Mouse (Mus musculus): ENCODE data around the gene Ccdc47. TPM values are rescaled to one million over a fixed set of nuclear protein-coding genes. Genes with fewer than 3 reads are reported as not detected.

Ccdc47 gene
- polyA plus RNA-seq, 1 experiment from 2014 or later, result 81.1 TPM

GRCm38 (mm10) chr11:106157154-106157553 lies 59.0 kb downstream of the Ccdc47 start:
- Histone ChIP-seq H3K4me1 (replicated peaks; ENCODE audit: insufficient read depth, low read length) (peaks cover 14% of the 10 kb centered on the region; the same call in 1 of the 2 replicates), H3K9me3 (replicated peaks; ENCODE audit: low read length) (no peaks in the 10 kb centered on the region), H3K4me2 (ENCODE audit: low read length) (no peak overlapping the region), H3K4me3 (replicated peaks; ENCODE audit: low read depth, low read length) (no peak overlapping the region), H3K27me3 (ENCODE audit: insufficient read depth, low read length) (no peaks in the 10 kb centered on the region), H3K36me3 (ENCODE audit: insufficient read depth, low read length) (peaks cover 23% of the 10 kb centered on the region), H3K27ac (no peak overlapping the region), H3K9ac (ENCODE audit: low read depth, low read length) (no peak overlapping the region)
- DNase-seq (ENCODE audit: low spot score) (no peak), ATAC-seq (replicated peaks; ENCODE audit: low FRiP score, low read depth) (no peak)
- 76% methylated on average over 7 of the region's 7 CpGs for WGBS
- TF ChIP-seq CTCF (IDR thresholded peaks at IDR 0.05; ENCODE audit: low read depth), result no peak

- no peak overlapping the region for H3K9ac ChIP-seq (ENCODE audit: low read depth, low read length)
- H3K27ac ChIP-seq, result no peak overlapping the region
- H3K27me3 ChIP-seq (ENCODE audit: insufficient read depth, low read length), result no peaks in the 10 kb centered on the region
- no peak for DNase-seq (ENCODE audit: low spot score)
- no peak for ATAC-seq (replicated peaks; ENCODE audit: low FRiP score, low read depth)
- WGBS, result 86% methylated on average over 1 of the region's 1 CpGs
- no peaks in the 10 kb centered on the region for H3K9me3 ChIP-seq (replicated peaks; ENCODE audit: low read length)
- peaks cover 12% of the 10 kb centered on the region; the same call in 1 of the 2 replicates for H3K4me1 ChIP-seq (replicated peaks; ENCODE audit: insufficient read depth, low read length)
- no peak for TF ChIP-seq CTCF (IDR thresholded peaks at IDR 0.05; ENCODE audit: low read depth)
- peaks cover 31% of the 10 kb centered on the region for H3K36me3 ChIP-seq (ENCODE audit: insufficient read depth, low read length)
- no peak overlapping the region for H3K4me3 ChIP-seq (replicated peaks; ENCODE audit: low read depth, low read length)
- H3K4me2 ChIP-seq (ENCODE audit: low read length), result no peak overlapping the region
Measured at GRCm38 (mm10) chr11:106156257-106156656, 59.9 kb downstream of the Ccdc47 start.

DNA sequence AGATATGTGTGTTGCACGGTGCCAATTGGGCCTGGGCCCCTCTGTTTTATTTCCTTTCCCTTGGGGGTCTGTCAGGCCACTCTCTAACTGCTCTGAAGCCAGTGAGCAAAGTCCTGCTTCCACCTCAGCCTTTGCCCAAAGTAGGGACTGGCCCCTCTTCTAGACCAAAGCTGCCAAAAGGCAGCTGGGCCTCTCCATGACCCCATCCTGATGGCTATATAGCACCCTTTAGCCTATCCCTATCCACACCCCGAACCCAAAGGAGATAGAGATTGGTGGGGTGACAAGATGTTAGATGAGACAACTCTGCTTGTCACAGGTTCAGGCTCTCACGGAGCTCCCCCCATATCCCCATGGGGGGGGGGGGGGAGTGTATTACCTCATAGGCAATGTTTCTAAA lies 60.4 kb downstream of the Ccdc47 start:
- Histone ChIP-seq H3K4me2 (ENCODE audit: low read length) (no peak overlapping the region), H3K9ac (ENCODE audit: low read depth, low read length) (no peak overlapping the region), H3K9me3 (replicated peaks; ENCODE audit: low read length) (no peaks in the 10 kb centered on the region), H3K27ac (no peak overlapping the region), H3K36me3 (ENCODE audit: insufficient read depth, low read length) (peaks cover 35% of the 10 kb centered on the region), H3K4me1 (replicated peaks; ENCODE audit: insufficient read depth, low read length) (peaks cover 8% of the 10 kb centered on the region; the same call in 1 of the 2 replicates), H3K4me3 (replicated peaks; ENCODE audit: low read depth, low read length) (no peak overlapping the region), H3K27me3 (ENCODE audit: insufficient read depth, low read length) (no peaks in the 10 kb centered on the region)
- ATAC-seq (replicated peaks; ENCODE audit: low FRiP score, low read depth), result no peak
- TF ChIP-seq CTCF (IDR thresholded peaks at IDR 0.05; ENCODE audit: low read depth), result no peak
- WGBS, result 44% methylated on average over 3 of the region's 3 CpGs
- no peak for DNase-seq (ENCODE audit: low spot score)

DNA sequence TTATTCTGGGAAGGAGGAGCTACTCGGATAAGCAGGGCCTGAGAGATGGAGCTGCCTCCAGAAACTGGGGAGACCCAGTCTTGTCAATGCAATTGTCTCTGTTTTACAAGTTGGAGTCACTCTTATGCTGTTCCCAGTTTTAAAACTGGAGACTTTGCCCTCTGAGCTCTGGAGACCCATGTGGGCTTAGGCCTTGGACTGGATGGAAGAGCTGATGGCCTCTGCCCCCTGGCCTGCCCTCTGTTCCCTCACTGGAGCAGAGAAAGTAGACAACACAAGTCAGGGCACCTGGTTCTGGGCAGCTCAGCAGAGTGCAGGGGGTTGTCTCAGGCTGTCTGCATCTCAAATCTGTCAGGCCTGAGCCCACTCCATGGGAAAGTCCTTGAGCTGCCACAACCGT lies 61.4 kb downstream of the Ccdc47 start:
- H3K4me1 ChIP-seq (replicated peaks; ENCODE audit: insufficient read depth, low read length), result peaks cover 8% of the 10 kb centered on the region; the same call in 1 of the 2 replicates
- H3K27me3 ChIP-seq (ENCODE audit: insufficient read depth, low read length), result no peaks in the 10 kb centered on the region
- H3K27ac ChIP-seq, result no peak overlapping the region
- no peak overlapping the region for H3K9ac ChIP-seq (ENCODE audit: low read depth, low read length)
- H3K36me3 ChIP-seq (ENCODE audit: insufficient read depth, low read length), result peaks cover 44% of the 10 kb centered on the region
- no peak for ATAC-seq (replicated peaks; ENCODE audit: low FRiP score, low read depth)
- TF ChIP-seq CTCF (IDR thresholded peaks at IDR 0.05; ENCODE audit: low read depth), result no peak
- no peak for DNase-seq (ENCODE audit: low spot score)
- no peaks in the 10 kb centered on the region for H3K9me3 ChIP-seq (replicated peaks; ENCODE audit: low read length)
- H3K4me2 ChIP-seq (ENCODE audit: low read length), result no peak overlapping the region
- WGBS, result 61% methylated on average over 2 of the region's 2 CpGs
- H3K4me3 ChIP-seq (replicated peaks; ENCODE audit: low read depth, low read length), result no peak overlapping the region

DNA sequence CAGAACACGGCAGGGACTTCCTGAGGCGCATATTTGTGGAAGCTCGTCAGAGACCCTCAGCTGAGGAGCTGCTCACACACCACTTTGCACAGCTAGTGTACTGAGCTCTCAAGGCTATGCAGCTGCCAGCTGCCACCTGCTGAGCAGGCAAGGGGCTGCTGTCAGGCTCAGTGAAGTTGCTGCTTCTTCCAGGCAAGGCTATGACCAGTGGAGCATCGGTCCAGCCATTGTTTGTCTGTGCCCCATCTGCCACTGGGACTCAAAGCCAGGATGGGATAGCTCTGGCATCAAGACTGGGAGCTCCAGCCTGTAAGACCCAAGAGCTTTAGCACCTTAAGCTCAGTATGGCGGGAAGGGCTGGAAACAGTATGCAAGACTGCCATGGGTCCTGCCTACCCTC lies 62.1 kb downstream of the Ccdc47 start:
- no peak for TF ChIP-seq CTCF (IDR thresholded peaks at IDR 0.05; ENCODE audit: low read depth)
- no peak for DNase-seq (ENCODE audit: low spot score)
- Histone ChIP-seq H3K9me3 (replicated peaks; ENCODE audit: low read length) (no peaks in the 10 kb centered on the region), H3K27ac (no peak overlapping the region), H3K4me1 (replicated peaks; ENCODE audit: insufficient read depth, low read length) (peaks cover 7% of the 10 kb centered on the region; the same call in 1 of the 2 replicates), H3K4me3 (replicated peaks; ENCODE audit: low read depth, low read length) (no peak overlapping the region), H3K9ac (ENCODE audit: low read depth, low read length) (no peak overlapping the region), H3K4me2 (ENCODE audit: low read length) (no peak overlapping the region), H3K27me3 (ENCODE audit: insufficient read depth, low read length) (no peaks in the 10 kb centered on the region), H3K36me3 (ENCODE audit: insufficient read depth, low read length) (peaks cover 51% of the 10 kb centered on the region)
- WGBS, result 81% methylated on average over 5 of the region's 5 CpGs
- no peak for ATAC-seq (replicated peaks; ENCODE audit: low FRiP score, low read depth)

- Histone ChIP-seq H3K27me3 (ENCODE audit: insufficient read depth, low read length) (no peaks in the 10 kb centered on the region), H3K9ac (ENCODE audit: low read depth, low read length) (no peak overlapping the region), H3K4me2 (ENCODE audit: low read length) (no peak overlapping the region), H3K27ac (no peak overlapping the region), H3K4me1 (replicated peaks; ENCODE audit: insufficient read depth, low read length) (no peaks in the 10 kb centered on the region), H3K9me3 (replicated peaks; ENCODE audit: low read length) (no peaks in the 10 kb centered on the region), H3K4me3 (replicated peaks; ENCODE audit: low read depth, low read length) (no peak overlapping the region), H3K36me3 (ENCODE audit: insufficient read depth, low read length) (peaks cover 66% of the 10 kb centered on the region)
- DNase-seq (ENCODE audit: low spot score), result no peak
- 78% methylated on average over 8 of the region's 8 CpGs for WGBS
- TF ChIP-seq CTCF (IDR thresholded peaks at IDR 0.05; ENCODE audit: low read depth), result no peak
- no peak for ATAC-seq (replicated peaks; ENCODE audit: low FRiP score, low read depth)
Measured at GRCm38 (mm10) chr11:106152132-106152531, 64.0 kb downstream of the Ccdc47 start.

DNA sequence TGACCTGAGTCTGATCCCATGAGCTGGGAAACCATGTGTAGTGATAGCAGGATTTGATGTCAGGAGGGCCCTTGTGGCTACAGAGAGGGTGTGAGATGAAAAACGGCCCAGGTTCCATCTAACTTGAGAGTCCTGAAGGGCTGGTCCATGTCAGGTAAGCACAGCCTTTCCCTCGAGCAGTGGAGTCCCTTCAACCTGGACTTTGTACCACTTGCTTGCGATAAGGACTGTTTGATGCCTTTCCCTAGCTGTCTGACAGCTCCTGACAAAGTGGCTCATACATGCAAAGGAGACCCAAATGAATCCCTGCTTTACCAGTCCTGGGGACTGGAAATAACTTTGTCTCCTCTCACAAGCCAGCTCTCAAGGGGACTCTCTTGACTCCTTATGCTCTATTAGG lies 64.9 kb downstream of the Ccdc47 start:
- ATAC-seq (replicated peaks; ENCODE audit: low FRiP score, low read depth), result no peak
- Histone ChIP-seq H3K4me1 (replicated peaks; ENCODE audit: insufficient read depth, low read length) (no peaks in the 10 kb centered on the region), H3K27me3 (ENCODE audit: insufficient read depth, low read length) (no peaks in the 10 kb centered on the region), H3K9me3 (replicated peaks; ENCODE audit: low read length) (no peaks in the 10 kb centered on the region), H3K36me3 (ENCODE audit: insufficient read depth, low read length) (peaks cover 66% of the 10 kb centered on the region), H3K9ac (ENCODE audit: low read depth, low read length) (no peak overlapping the region), H3K27ac (no peak overlapping the region), H3K4me2 (ENCODE audit: low read length) (no peak overlapping the region), H3K4me3 (replicated peaks; ENCODE audit: low read depth, low read length) (no peak overlapping the region)
- DNase-seq (ENCODE audit: low spot score), result no peak
- WGBS, result 88% methylated on average over 3 of the region's 3 CpGs
- no peak for TF ChIP-seq CTCF (IDR thresholded peaks at IDR 0.05; ENCODE audit: low read depth)

Other genes starting within 250 kb of the Ccdc47 start
- gene Ace, start 248.4 kb downstream of the Ccdc47 start, polyA plus RNA-seq (2015; fragmentation: Nextera tagmentation; extraction: Ambion mirVana), result 24.4 and 26.0 TPM in 2 replicates
- gene Ace3, start 221.7 kb downstream of the Ccdc47 start, polyA plus RNA-seq (2015; fragmentation: Nextera tagmentation; extraction: Ambion mirVana), result 0.06 TPM in 1 of 2 replicates, not detected in the other
- 0.05 and 0.10 TPM in 2 replicates for gene Kcnh6, start 208.2 kb downstream of the Ccdc47 start, polyA plus RNA-seq (2015; fragmentation: Nextera tagmentation; extraction: Ambion mirVana)
- gene Dcaf7, start 179.5 kb downstream of the Ccdc47 start, polyA plus RNA-seq (2015; fragmentation: Nextera tagmentation; extraction: Ambion mirVana), result 41.0 and 43.1 TPM in 2 replicates
- 10.5 and 10.8 TPM in 2 replicates for gene Taco1, start 150.3 kb downstream of the Ccdc47 start, polyA plus RNA-seq (2015; fragmentation: Nextera tagmentation; extraction: Ambion mirVana)
- 20.0 and 20.5 TPM in 2 replicates for gene Map3k3, start 131.7 kb downstream of the Ccdc47 start, polyA plus RNA-seq (2015; fragmentation: Nextera tagmentation; extraction: Ambion mirVana)
- not detected in 2 replicates for gene Gm10840, start 55.5 kb downstream of the Ccdc47 start, polyA plus RNA-seq (2015; fragmentation: Nextera tagmentation; extraction: Ambion mirVana)
- 132 and 140 TPM in 2 replicates for gene Limd2, start 55.5 kb downstream of the Ccdc47 start, polyA plus RNA-seq (2015; fragmentation: Nextera tagmentation; extraction: Ambion mirVana)
- gene Strada, start 14.2 kb downstream of the Ccdc47 start, polyA plus RNA-seq (2015; fragmentation: Nextera tagmentation; extraction: Ambion mirVana), result 19.9 and 21.6 TPM in 2 replicates
- 48.6 and 52.1 TPM in 2 replicates for gene Ddx42, start 582 bp upstream of the Ccdc47 start, polyA plus RNA-seq (2015; fragmentation: Nextera tagmentation; extraction: Ambion mirVana)
- gene Ftsj3, start 39.7 kb upstream of the Ccdc47 start, polyA plus RNA-seq (2015; fragmentation: Nextera tagmentation; extraction: Ambion mirVana), result 40.6 and 45.1 TPM in 2 replicates
- 223 and 251 TPM in 2 replicates for gene Psmc5, start 39.8 kb upstream of the Ccdc47 start, polyA plus RNA-seq (2015; fragmentation: Nextera tagmentation; extraction: Ambion mirVana)
- 42.7 and 44.6 TPM in 2 replicates for gene Smarcd2, start 56.6 kb upstream of the Ccdc47 start, polyA plus RNA-seq (2015; fragmentation: Nextera tagmentation; extraction: Ambion mirVana)
- 0.49 and 0.59 TPM in 2 replicates for gene Tcam1, start 60.3 kb upstream of the Ccdc47 start, polyA plus RNA-seq (2015; fragmentation: Nextera tagmentation; extraction: Ambion mirVana)
- gene Gh, start 85.5 kb upstream of the Ccdc47 start, polyA plus RNA-seq (2015; fragmentation: Nextera tagmentation; extraction: Ambion mirVana), result not detected in 2 replicates
- 7.7 and 7.8 TPM in 2 replicates for gene Cd79b, start 98.4 kb upstream of the Ccdc47 start, polyA plus RNA-seq (2015; fragmentation: Nextera tagmentation; extraction: Ambion mirVana)
- 0.22 and 0.37 TPM in 2 replicates for gene Scn4a, start 136.9 kb upstream of the Ccdc47 start, polyA plus RNA-seq (2015; fragmentation: Nextera tagmentation; extraction: Ambion mirVana)
- 0.15 and 0.24 TPM in 2 replicates for gene Prr29, start 149.1 kb upstream of the Ccdc47 start, polyA plus RNA-seq (2015; fragmentation: Nextera tagmentation; extraction: Ambion mirVana)
- gene Icam2, start 171.7 kb upstream of the Ccdc47 start, polyA plus RNA-seq (2015; fragmentation: Nextera tagmentation; extraction: Ambion mirVana), result 62.5 and 63.3 TPM in 2 replicates